Mouse (Mus musculus) ES-Bruce4 (cell line): Measurements from ENCODE around the gene Phip.

ENCODE experiments used
- CTCF ChIP-seq: IDR thresholded peaks from one replicate; pipeline ENCODE4 v1.8.1; 2011; ENCODE audit warnings: low read depth, low read length
- EP300 ChIP-seq: IDR thresholded peaks from 2 replicates; pipeline ENCODE4 v1.6.1; 2011; ENCODE audit warnings: low read depth, low read length; ENCODE audit not compliant: insufficient read depth
- POLR2A ChIP-seq: IDR thresholded peaks from one replicate; pipeline ENCODE4 v1.8.1; 2011; ENCODE audit warnings: low read length; ENCODE audit not compliant: insufficient read depth

DNA sequence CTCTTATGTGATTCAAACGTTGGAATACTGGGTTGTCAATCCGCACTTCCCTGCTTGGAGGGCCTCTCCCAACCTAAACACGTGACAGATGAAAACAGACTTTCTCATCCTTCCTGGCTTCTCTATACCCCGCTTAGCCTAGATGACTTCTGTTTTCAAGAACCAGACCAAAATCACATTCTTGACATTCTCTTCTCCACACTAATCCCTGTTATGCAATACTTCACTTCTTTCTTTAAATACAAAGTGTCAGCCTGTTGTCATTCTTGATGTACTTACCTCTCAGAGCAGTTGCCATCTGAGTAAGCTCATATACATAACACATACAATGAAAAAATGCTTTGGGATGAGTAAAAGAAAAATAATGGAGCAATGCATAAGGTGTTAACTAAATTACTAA is 143.4 kb downstream of the Phip start:
- TF ChIP-seq POLR2A (no peak), CTCF (no peak), EP300 (no peak)
